In genomic region chr1:60884611-60885010, GRCm38 (mm10) we compare ENCODE assay signal across 24 mouse cellular contexts. TPM values are rescaled to one million over a fixed set of nuclear protein-coding genes. Genes with fewer than 3 reads are reported as not detected.
DNase-seq lines count a peak whose midpoint lies in the region; ATAC-seq and TF ChIP-seq lines count a peak whose summit lies in the region.
"Had no signal": no experiment of that assay in that cellular context is flagged by ENCODE, and none has a peak within 500 bp of the region (broad histone marks: within the 10 kb centered on the region; RNA-seq: fewer than 3 reads in every experiment).

No protein-coding gene starts in this region.

- no peaks in the 10 kb centered on the region for H3K4me1 ChIP-seq in limb, embryonic 14.5 days (ENCODE audit: control insufficient read depth, insufficient read depth, low read length)
- 0 out of 2 replicates have a peak, but pooled peaks cover 7% of the 10 kb centered on the region for H3K4me1 ChIP-seq in limb, embryonic 10.5 days

- no peak for DNase-seq in frontal cortex, postnatal 36 days (ENCODE audit: low spot score in 2 of 2)
- peak; percentile 56 for DNase-seq in limb, embryonic 14.5 days (ENCODE audit: low spot score)
- DNase-seq in limb, embryonic 10.5 days (ENCODE audit: low spot score): no peak
- peak; percentile 43 for DNase-seq in brain, adult 2 months (ENCODE audit: low read depth, low spot score)
- no peak for DNase-seq in cerebellum, postnatal 25 days
- DNase-seq: adrenal gland, adult 2 months; adrenal gland, adult 8-10 months; adrenal gland, postnatal 10 days; adrenal gland, postnatal 14 days; adrenal gland, postnatal 25 days; adrenal gland, postnatal 36 days; B cell, adult 2 months; cerebellum, adult 11 months; cerebellum, adult 11-12 months; cerebellum, adult 18-20 months had no signal

- H3K9ac ChIP-seq in limb, embryonic 14.5 days (ENCODE audit: low read depth, low read length, severe bottlenecking): no peak overlapping the region

- H3K9me3 ChIP-seq in limb, embryonic 14.5 days (ENCODE audit: control insufficient read depth, low read length): no peaks in the 10 kb centered on the region
- H3K9me3 ChIP-seq in limb, embryonic 10.5 days (replicated peaks): no peaks in the 10 kb centered on the region
- H3K9me3 ChIP-seq: G1E had no signal

- no peaks in the 10 kb centered on the region for H3K36me3 ChIP-seq in limb, embryonic 14.5 days (ENCODE audit: control insufficient read depth, insufficient read depth, low read length)
- H3K36me3 ChIP-seq in limb, embryonic 10.5 days: no peaks in the 10 kb centered on the region
- H3K36me3 ChIP-seq: G1E had no signal

- peak; percentile 50; the same call in 1 of the 2 replicates for ATAC-seq in frontal cortex, adult (ENCODE audit: low TSS enrichment)
- no peak for ATAC-seq in limb, embryonic 14.5 days (ENCODE audit: low FRiP score, low read depth)
- ATAC-seq: activated CD4-positive, CD25-positive, alpha-beta regulatory T cell, adult 4 months; CD4-positive, CD25-positive, alpha-beta regulatory T cell, adult 4 months; Patski had no signal

- H3K27me3 ChIP-seq in limb, embryonic 14.5 days (ENCODE audit: control insufficient read depth, insufficient read depth, low read length): no peaks in the 10 kb centered on the region
- H3K27me3 ChIP-seq in limb, embryonic 10.5 days (ENCODE audit: low read depth, poor library complexity, severe bottlenecking): no peaks in the 10 kb centered on the region
- H3K27me3 ChIP-seq: CH12.LX had no signal

- no peak overlapping the region for H3K4me2 ChIP-seq in limb, embryonic 14.5 days (replicated peaks; ENCODE audit: low read depth, low read length, severe bottlenecking)

- WGBS in limb, embryonic 14.5 days: 54% methylated on average over 1 of the region's 1 CpGs
- 96% methylated on average over 1 of the region's 1 CpGs for WGBS in limb, embryonic 10.5 days

- TF ChIP-seq POLR2A in limb, embryonic 14.5 days (IDR thresholded peaks at IDR 0.05; ENCODE audit: borderline replicate concordance, extremely low read depth, insufficient read depth, insufficient read length): no peak

- H3K4me3 ChIP-seq in limb, embryonic 14.5 days (replicated peaks; ENCODE audit: low read length): no peak overlapping the region
- no peak overlapping the region for H3K4me3 ChIP-seq in limb, embryonic 10.5 days

- H3K27ac ChIP-seq in limb, embryonic 14.5 days (replicated peaks; ENCODE audit: low read depth, low read length): no peak overlapping the region
- no peak overlapping the region for H3K27ac ChIP-seq in limb, embryonic 10.5 days

RNA-seq across cellular contexts. Expression of gene Ctla4, which starts 2.2 kb away (rescaled TPM):
- polyA plus RNA-seq in limb, embryonic 14.5 days (2012; rRNA removed): 0.26 and 0.33 TPM in 2 replicates
- 0.34 and 0.40 TPM in 2 replicates for polyA plus RNA-seq in limb, embryonic 14.5 days (2014; fragmentation: Nextera tagmentation; extraction: Ambion mirVana)
- not detected in 2 replicates for polyA plus RNA-seq in limb, embryonic 10.5 days (2016; fragmentation: Nextera tagmentation; extraction: Ambion mirVana)
- polyA plus RNA-seq: brain, embryonic 14.5 days; C2C12; cerebellum, adult 2 months; G1E; Patski had no signal

Comparison
In these comparisons a context has a peak if more than half of its experiments do, and no peak if none do; other contexts are left out.
1. DNase-seq: peak in limb, embryonic 14.5 days (single experiment) and brain, adult 2 months (single experiment); none in frontal cortex, postnatal 36 days (0 of 2), limb, embryonic 10.5 days (single experiment) and cerebellum, postnatal 25 days (0 of 2).